Mouse (Mus musculus) c-Kit-negative CD71-positive TER-119-positive erythroid progenitor cells, embryonic 14.5 days (primary cell): ENCODE data around the gene Ptprr.

Experiments
- DNase-seq: peaks from one replicate; pipeline ENCODE4 v3.0.0-alpha.2; 2013; ENCODE audit warnings: low read depth, low spot score

Ptprr gene

DNA sequence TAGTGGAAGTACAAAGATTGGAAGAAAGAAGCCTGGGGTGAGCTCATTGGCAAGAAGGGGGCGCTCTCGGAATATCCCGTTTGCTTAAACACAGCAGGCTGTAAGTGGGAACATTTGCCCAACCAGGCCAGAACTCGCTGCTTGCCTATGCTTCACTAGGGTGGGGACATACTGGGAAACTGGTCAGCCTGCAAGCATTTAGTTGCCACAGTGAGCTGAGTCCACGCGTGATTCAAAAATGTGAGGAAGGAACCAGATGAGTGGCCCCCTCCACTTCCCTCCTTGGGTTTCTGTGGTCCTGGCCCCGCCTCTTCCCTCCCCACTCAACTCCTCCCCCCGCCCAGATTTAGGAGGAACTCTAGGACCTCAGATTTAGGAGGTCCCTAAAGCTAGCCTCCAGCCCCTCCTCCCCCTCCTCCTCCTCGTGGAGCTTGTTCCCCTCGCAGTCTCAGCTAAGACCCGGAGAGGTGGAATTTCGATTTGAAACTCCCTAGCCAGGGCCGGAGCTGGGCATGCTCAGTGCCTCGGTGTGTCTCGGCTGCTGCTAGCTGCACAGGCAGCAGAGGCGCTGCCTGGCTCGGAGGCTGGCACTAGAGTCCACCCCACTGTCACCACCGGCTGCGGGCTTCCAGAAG lies at the start of gene Ptprr:
Gene Ptprr (plus strand): TSS at position 369 of the 635 bp plus-strand sequence.
- no peak for DNase-seq

GRCm38 (mm10) chr10:115976345-115976744 lies 41.7 kb upstream of the Ptprr start:
- no peak for DNase-seq

DNA sequence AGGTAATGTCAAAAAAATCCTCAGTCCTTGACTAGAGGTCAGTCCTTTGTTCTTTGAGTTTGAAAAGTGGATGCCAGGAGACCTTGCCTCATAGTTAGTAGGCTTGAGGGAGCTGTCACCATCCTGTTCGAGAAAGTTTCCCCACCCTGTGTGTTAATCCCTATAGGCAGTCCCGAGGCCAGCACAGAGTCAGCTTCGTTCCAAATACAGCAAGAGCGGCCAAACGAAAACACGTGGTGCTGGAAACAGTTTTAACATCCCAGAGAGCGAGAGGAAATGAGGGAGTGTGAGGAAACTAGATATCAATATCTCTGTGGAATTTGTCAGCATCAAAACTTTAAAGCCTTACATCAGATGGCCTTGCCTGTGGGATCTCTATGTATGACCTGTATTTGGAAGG lies 39.0 kb upstream of the Ptprr start:
- no peak for DNase-seq

GRCm38 (mm10) chr10:115980018-115980417 lies 38.0 kb upstream of the Ptprr start:
- DNase-seq = no peak

- DNase-seq = no peak
These were observed 33.7 kb upstream of the Ptprr start for GRCm38 (mm10) chr10:115984308-115984707.

DNA sequence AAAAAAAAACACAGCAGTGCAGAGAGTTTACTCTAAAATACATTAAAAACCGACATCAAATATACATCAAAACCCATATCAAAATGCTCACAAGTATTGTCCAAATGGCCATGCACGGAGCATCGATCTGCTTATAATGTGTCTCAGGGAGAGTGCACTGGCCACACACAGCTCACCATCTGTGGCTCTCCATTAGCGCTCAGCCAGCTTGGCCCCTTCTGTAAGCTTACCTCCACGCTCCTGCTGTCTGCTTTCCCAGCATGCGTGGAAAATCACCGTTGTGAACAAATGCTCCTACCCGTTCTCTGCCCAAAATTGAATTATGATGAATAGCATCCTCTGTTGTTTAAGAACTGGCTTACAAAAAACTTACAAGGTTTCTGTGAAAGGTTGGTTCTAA lies 16.2 kb upstream of the Ptprr start:
- DNase-seq = no peak

DNA sequence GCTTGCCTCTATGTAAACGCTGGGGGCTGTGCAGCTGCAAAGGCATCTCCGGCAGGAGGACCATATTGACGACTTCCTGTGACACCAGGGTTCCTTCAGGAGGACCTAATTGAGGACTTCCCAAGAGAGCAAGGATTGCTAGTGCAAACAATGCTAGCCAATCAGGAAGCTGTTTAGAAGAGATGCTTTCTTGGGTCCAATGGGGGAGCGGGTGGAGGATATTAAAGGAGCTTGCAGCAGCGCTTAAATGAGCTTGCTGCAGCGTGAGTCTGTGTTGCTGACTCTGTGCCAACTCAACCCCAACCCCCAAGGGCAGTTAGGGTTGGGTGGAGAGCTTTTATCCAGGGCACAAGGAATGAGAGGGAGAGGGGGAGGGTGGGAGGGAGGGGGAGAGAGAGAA lies 11.3 kb upstream of the Ptprr start:
- no peak for DNase-seq

DNA sequence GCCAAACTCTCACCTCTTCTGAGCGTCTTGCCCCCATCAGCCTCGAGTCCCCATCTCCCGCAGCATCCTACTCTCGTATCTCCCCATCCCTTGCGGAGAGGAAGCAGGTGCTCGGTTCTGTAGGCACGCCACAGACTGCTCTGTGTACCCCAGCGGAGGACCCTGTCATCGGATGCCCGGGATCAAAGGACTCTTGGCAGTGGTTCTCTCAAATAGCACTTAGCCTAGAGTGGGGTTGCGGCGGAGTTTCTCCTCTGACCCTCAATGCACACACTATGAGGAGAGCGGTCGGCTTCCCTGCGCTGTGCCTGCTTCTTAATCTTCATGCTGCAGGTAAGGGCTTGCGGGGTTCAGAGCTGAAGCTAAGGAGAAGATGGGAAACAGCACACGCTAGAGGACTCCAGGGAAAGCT lies 473 bp downstream of the Ptprr start:
- no peak for DNase-seq

- DNase-seq = no peak
These were observed 1.3 kb downstream of the Ptprr start for GRCm38 (mm10) chr10:116019086-116019860.

DNA sequence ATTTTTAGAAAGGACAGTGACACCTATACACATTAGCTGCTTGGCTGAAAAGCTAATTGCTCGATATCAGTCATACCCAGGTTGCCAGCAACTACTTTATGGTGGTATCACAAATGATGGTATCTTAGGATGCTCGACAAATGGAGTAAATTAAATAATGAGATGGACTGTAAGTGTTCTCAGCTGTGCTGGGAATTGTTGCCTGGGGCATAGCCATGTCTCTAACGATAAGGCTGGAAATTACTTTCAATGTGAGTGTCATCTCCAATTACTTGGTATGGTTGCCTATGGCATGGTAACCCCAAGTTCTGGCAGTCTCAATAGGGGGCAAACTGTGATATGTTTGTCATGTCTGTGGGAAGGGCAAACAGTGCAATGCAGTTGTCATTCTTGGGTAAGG lies 3.1 kb downstream of the Ptprr start:
- no peak for DNase-seq

GRCm38 (mm10) chr10:116038150-116038549 lies 20.1 kb downstream of the Ptprr start:
- no peak for DNase-seq

DNA sequence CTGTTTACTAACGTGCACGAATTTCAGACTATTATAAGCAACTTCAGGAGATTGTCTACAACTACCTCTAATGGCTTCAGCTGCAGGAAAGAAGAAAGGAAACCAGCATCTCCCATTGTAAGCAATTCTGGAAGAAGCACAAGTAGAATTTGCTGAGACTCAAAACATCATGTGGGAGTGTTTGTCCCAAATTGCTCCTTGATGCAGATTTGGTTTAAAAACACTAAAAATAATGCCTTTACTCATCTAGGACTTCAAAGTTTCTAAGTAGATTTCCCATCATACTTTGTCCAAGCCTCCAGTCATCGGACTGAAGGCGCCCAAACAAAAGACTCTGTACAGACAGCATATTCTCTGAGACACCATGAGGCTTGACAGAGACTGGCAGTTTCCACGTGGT lies 57.9 kb downstream of the Ptprr start:
- no peak for DNase-seq

GRCm38 (mm10) chr10:116078636-116079035 lies 60.6 kb downstream of the Ptprr start:
- DNase-seq = no peak

DNA sequence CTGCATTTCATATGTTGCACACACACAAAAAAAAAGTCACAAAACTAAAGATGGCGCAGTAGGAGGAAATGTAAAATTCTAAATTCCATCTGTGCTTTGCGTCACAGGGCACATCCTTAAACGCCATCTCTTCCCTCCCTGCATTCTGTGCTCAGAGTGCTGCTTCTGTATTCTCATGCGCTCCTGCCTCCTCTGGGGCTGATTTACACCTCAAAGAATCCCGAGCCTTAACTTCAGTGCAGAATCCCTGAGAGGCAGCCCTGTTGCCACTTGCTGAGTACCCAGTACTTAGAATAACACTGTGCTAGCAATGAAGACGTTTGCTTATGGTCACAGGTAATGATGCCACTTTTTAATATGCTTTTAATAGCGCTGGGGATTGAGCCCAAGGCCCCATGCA lies 61.4 kb downstream of the Ptprr start:
- DNase-seq = no peak

DNA sequence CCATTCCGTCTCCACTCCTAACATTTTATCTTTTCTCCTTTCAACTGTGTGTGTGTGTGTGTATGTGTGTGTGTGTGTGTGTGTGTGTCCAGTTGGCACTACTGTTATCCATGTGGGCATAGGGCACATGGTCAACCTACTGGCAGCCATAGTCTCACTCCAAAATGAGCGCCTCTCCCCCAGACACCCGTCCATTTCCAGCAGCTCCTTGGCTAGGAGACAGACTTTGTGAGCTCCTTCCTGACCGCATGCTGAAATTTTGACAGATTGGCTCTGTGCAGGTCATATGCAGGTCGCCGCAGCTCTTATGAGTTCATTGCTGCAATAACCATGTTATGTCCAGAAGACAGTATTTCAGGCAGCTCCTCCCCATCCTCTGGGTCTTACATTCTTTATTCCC lies 62.8 kb downstream of the Ptprr start:
- DNase-seq = no peak

DNA sequence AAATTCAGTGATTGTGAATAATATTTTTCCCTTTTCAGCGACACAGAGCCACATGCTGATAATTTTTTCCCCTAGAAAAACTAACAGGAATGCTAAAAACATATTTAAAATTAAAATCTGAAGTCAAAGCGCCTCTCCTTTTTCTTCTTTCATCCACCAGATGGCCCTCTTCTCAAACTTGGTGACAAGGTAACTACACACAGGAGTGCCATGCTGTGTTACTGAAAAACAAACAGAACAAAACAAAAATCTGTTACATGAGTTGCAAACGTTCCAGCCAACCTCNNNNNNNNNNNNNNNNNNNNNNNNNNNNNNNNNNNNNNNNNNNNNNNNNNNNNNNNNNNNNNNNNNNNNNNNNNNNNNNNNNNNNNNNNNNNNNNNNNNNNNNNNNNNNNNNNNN lies 66.0 kb downstream of the Ptprr start:
- no peak for DNase-seq

- no peak for DNase-seq
These were observed 78.5 kb downstream of the Ptprr start for GRCm38 (mm10) chr10:116096466-116096865.

DNA sequence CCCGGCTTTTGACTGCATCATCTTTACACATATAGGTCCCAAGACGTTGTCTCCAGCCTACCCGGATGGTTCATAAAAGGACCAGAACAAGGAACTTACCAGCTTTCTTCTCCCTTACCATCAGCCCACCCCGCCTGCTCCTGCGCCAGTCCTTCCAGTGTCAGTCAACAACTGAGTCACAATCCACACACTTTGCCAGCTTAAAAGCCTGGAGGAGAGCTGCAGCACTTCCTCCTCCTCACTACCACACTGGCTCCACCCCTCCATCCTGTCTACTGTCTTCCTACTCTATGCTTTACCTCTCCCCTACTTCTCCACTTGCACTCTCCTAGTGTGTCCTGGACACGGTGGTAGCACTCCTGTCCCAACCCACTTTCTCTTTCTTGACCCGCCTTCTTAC lies 80.5 kb downstream of the Ptprr start:
- DNase-seq = no peak

GRCm38 (mm10) chr10:116108176-116108575 lies 90.2 kb downstream of the Ptprr start:
- no peak for DNase-seq

DNA sequence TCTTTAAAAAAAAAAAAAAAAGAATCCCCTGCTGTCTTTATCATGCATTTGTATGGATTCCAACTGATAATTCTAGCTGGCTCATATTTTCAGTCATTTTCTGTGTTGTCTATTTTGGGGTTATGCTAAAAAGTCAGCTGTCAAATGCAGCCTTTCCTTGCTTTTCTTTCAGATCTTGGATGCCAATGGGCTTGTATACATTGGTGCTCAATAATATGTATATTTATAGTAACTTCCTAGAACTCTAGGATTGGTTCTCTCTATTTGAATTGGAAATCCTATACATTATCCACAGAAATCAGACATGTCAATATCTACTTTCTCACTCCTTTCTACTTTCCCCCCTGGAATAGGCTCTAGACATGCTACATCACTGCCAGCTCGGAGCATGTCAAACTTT lies 90.7 kb downstream of the Ptprr start:
- no peak for DNase-seq

- no peak for DNase-seq
These were observed 94.9 kb downstream of the Ptprr start for GRCm38 (mm10) chr10:116112868-116113267.

DNA sequence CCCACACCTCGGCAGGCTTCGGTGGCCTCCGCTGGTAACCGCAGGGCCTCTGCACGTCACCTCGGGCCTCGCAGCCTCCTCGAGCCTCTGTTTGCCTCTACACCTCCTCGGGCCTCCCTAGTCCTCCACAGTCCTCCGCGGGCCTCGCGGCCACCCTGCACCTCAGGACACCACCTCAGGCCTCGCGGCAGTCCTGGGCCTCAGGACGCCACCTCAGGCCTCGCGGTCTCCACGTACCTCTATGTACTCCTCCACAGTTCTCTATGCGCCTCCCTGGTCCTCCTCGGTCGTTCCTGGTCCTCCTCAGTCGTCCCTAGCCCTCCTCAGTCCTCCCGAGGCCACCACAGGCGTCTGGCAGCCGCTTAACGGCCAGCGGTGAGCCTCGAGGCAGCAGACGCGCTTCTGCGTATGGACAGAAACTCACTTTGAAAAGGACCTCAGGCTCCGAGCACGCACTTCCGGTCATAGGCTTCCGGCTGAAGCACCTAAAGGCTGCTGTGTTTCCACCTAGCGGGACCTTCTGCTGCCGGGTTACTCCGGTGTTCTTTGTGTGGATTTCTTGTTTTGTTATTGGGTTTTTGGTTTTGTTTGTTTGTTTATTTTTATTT lies 96.0 kb downstream of the Ptprr start, which contains the start of gene 4933416C03Rik:
Gene 4933416C03Rik (minus strand): TSS at position 51 of the 608 bp plus-strand sequence.
- DNase-seq = no peak
